ENCODE assay signal across 17 mouse cellular contexts in the genomic region with DNA sequence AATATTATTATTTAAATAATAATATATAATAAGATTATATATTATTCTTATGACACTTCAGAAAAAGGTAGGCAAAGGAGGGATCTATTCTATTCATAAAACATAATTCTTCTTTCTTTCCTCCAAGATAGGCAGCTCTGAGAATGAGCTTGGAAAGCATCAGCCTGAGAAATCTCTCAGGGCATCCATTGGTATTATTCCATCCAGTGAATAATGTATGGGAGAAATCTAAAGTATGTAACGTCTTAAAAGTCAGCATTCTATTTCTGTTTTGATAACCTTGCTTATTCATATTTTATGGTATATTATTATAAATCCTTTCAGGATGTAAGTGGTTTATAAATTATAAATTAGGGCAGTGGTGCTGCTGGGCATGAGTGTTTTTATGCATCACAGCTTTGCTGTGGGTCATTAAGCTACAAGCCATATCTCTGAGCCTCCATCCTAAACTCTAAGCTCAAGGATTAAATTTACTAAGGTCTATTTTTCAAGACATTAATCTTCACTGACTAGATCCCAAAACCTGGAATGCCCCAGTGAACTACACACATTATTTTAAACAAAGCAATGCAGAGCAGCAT.
"Had no signal": no experiment of that assay in that cellular context is flagged by ENCODE, and none has a peak within 500 bp of the region (broad histone marks: within the 10 kb centered on the region; RNA-seq: fewer than 3 reads in every experiment).

No protein-coding gene starts in this region.

- H3K9me3 ChIP-seq: liver, embryonic 13.5 days had no signal

- ATAC-seq: inflammation-experienced regulatory T-cells, adult 6 months; intestine, embryonic 16.5 days had no signal

- H3K9ac ChIP-seq: liver, embryonic 13.5 days had no signal

- DNase-seq: kidney, adult 18-20 months; kidney, adult 9 months; kidney, postnatal 36 days; layer of hippocampus, postnatal 36 days; liver, embryonic 13.5 days; lung, adult 2 months; lung, postnatal 14 days; lung, postnatal 4 days; right cerebral cortex, postnatal 4 days; thymus, adult 2 months; thymus, postnatal 14 days; thymus, postnatal 4 days had no signal

- H3K27me3 ChIP-seq: liver, embryonic 13.5 days had no signal

- H3K36me3 ChIP-seq: liver, embryonic 13.5 days had no signal

- H3K4me1 ChIP-seq: liver, embryonic 13.5 days had no signal

- H3K4me3 ChIP-seq: left cerebral cortex, adult 2 months; liver, embryonic 13.5 days; myocyte had no signal

- H3K27ac ChIP-seq: left cerebral cortex, adult 2 months; liver, embryonic 13.5 days; stomach, postnatal 0 days had no signal

- H3K4me2 ChIP-seq: liver, embryonic 13.5 days had no signal
